Mouse (Mus musculus): ENCODE results near the gene Pcyt1a. TPM values are rescaled to one million over a fixed set of nuclear protein-coding genes. Genes with fewer than 3 reads are reported as not detected.

Gene Pcyt1a
- total and polyA plus RNA-seq, 2 experiments = 28.6 to 56.1 TPM

- Histone ChIP-seq H3K79me2 (ENCODE audit: control insufficient read depth, insufficient read depth, low read length) (no peaks in the 10 kb centered on the region), H3K27me3 (ENCODE audit: control insufficient read depth, insufficient read depth, low read length) (no peaks in the 10 kb centered on the region), H3K4me1 (ENCODE audit: control insufficient read depth, insufficient read depth, low read length) (no peaks in the 10 kb centered on the region), H3K36me3 (ENCODE audit: control insufficient read depth, insufficient read depth, low read length) (peaks cover 45% of the 10 kb centered on the region), H3K4me3 (ENCODE audit: insufficient read depth, low read depth, low read length) (no peak overlapping the region), H3K27ac (replicated peaks; ENCODE audit: insufficient read depth, low read depth, low read length) (no peak overlapping the region), H3K9ac (ENCODE audit: low read depth, low read length) (no peak overlapping the region)
- TF ChIP-seq POLR2A (IDR thresholded peaks at IDR 0.05; ENCODE audit: extremely low read depth, insufficient read depth, low read length) = no peak
- TF ChIP-seq CTCF (IDR thresholded peaks at IDR 0.05; ENCODE audit: low read depth, low read length) = no peak
- 89% methylated on average over 3 of the region's 3 CpGs for WGBS
- DNase-seq (ENCODE audit: extremely low read depth, low read depth, low spot score) = no peak
Measured at GRCm38 (mm10) chr16:32468488-32468887, 37.8 kb downstream of the Pcyt1a start.

GRCm38 (mm10) chr16:32469404-32470105 is 38.8 kb downstream of the Pcyt1a start:
- no peak overlapping the region for H3K27ac ChIP-seq (replicated peaks; ENCODE audit: insufficient read depth, low read depth, low read length)
- no peak for DNase-seq (ENCODE audit: extremely low read depth, low read depth, low spot score)
- H3K9ac ChIP-seq (ENCODE audit: low read depth, low read length) = no peak overlapping the region
- no peak overlapping the region for H3K4me3 ChIP-seq (ENCODE audit: insufficient read depth, low read depth, low read length)
- H3K4me1 ChIP-seq (ENCODE audit: control insufficient read depth, insufficient read depth, low read length) = no peaks in the 10 kb centered on the region
- no peaks in the 10 kb centered on the region for H3K27me3 ChIP-seq (ENCODE audit: control insufficient read depth, insufficient read depth, low read length)
- TF ChIP-seq POLR2A (IDR thresholded peaks at IDR 0.05; ENCODE audit: extremely low read depth, insufficient read depth, low read length) (no peak), CTCF (IDR thresholded peaks at IDR 0.05; ENCODE audit: low read depth, low read length) (no peak)
- WGBS = 70% methylated on average over 5 of the region's 5 CpGs
- peaks cover 41% of the 10 kb centered on the region for H3K36me3 ChIP-seq (ENCODE audit: control insufficient read depth, insufficient read depth, low read length)
- no peaks in the 10 kb centered on the region for H3K79me2 ChIP-seq (ENCODE audit: control insufficient read depth, insufficient read depth, low read length)

GRCm38 (mm10) chr16:32472276-32473015 is 41.7 kb downstream of the Pcyt1a start:
- DNase-seq (ENCODE audit: extremely low read depth, low read depth, low spot score) = no peak
- TF ChIP-seq CTCF (IDR thresholded peaks at IDR 0.05; ENCODE audit: low read depth, low read length) = no peak
- no peak for TF ChIP-seq POLR2A (IDR thresholded peaks at IDR 0.05; ENCODE audit: extremely low read depth, insufficient read depth, low read length)
- 81% methylated on average over 7 of the region's 7 CpGs for WGBS
- Histone ChIP-seq H3K36me3 (ENCODE audit: control insufficient read depth, insufficient read depth, low read length) (peaks cover 32% of the 10 kb centered on the region), H3K79me2 (ENCODE audit: control insufficient read depth, insufficient read depth, low read length) (no peaks in the 10 kb centered on the region), H3K4me3 (ENCODE audit: insufficient read depth, low read depth, low read length) (no peak overlapping the region), H3K9ac (ENCODE audit: low read depth, low read length) (no peak overlapping the region), H3K27me3 (ENCODE audit: control insufficient read depth, insufficient read depth, low read length) (no peaks in the 10 kb centered on the region), H3K27ac (replicated peaks; ENCODE audit: insufficient read depth, low read depth, low read length) (no peak overlapping the region), H3K4me1 (ENCODE audit: control insufficient read depth, insufficient read depth, low read length) (no peaks in the 10 kb centered on the region)

GRCm38 (mm10) chr16:32477315-32477714 is 46.6 kb downstream of the Pcyt1a start:
- Histone ChIP-seq H3K4me3 (ENCODE audit: insufficient read depth, low read depth, low read length) (no peak overlapping the region), H3K36me3 (ENCODE audit: control insufficient read depth, insufficient read depth, low read length) (peaks cover 5% of the 10 kb centered on the region; the same call in 1 of the 2 replicates), H3K4me1 (ENCODE audit: control insufficient read depth, insufficient read depth, low read length) (no peaks in the 10 kb centered on the region), H3K79me2 (ENCODE audit: control insufficient read depth, insufficient read depth, low read length) (no peaks in the 10 kb centered on the region), H3K27ac (replicated peaks; ENCODE audit: insufficient read depth, low read depth, low read length) (no peak overlapping the region), H3K27me3 (ENCODE audit: control insufficient read depth, insufficient read depth, low read length) (no peaks in the 10 kb centered on the region), H3K9ac (ENCODE audit: low read depth, low read length) (no peak overlapping the region)
- WGBS = 77% methylated on average over 6 of the region's 6 CpGs
- DNase-seq (ENCODE audit: extremely low read depth, low read depth, low spot score) = no peak
- no peak for TF ChIP-seq CTCF (IDR thresholded peaks at IDR 0.05; ENCODE audit: low read depth, low read length)
- TF ChIP-seq POLR2A (IDR thresholded peaks at IDR 0.05; ENCODE audit: extremely low read depth, insufficient read depth, low read length) = no peak

DNA sequence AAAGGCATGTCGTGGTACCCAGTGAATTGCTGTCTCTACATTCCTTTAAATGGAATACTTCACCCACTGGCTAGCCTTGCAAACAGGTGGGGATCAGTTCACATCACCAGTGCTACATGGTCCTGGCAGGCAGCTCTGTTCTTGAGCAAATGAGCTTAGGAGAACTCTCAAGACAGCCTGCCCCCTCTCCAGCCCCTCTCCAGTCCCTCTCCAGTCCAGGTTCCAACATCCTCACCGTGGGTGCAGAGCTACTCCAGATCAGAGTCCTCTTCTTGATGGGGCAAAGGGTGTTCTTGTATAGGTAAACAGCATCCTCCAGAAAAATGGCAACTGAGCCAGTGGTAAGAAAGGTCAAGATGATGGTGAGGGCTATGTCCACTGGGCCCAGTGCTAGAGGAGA is 48.7 kb downstream of the Pcyt1a start:
- no peaks in the 10 kb centered on the region for H3K79me2 ChIP-seq (ENCODE audit: control insufficient read depth, insufficient read depth, low read length)
- DNase-seq (ENCODE audit: extremely low read depth, low read depth, low spot score) = no peak
- no peaks in the 10 kb centered on the region for H3K4me1 ChIP-seq (ENCODE audit: control insufficient read depth, insufficient read depth, low read length)
- H3K27ac ChIP-seq (replicated peaks; ENCODE audit: insufficient read depth, low read depth, low read length) = no peak overlapping the region
- 77% methylated on average over 2 of the region's 2 CpGs for WGBS
- H3K9ac ChIP-seq (ENCODE audit: low read depth, low read length) = no peak overlapping the region
- H3K36me3 ChIP-seq (ENCODE audit: control insufficient read depth, insufficient read depth, low read length) = no peaks in the 10 kb centered on the region
- TF ChIP-seq POLR2A (IDR thresholded peaks at IDR 0.05; ENCODE audit: extremely low read depth, insufficient read depth, low read length) (no peak), CTCF (IDR thresholded peaks at IDR 0.05; ENCODE audit: low read depth, low read length) (no peak)
- no peaks in the 10 kb centered on the region for H3K27me3 ChIP-seq (ENCODE audit: control insufficient read depth, insufficient read depth, low read length)
- no peak overlapping the region for H3K4me3 ChIP-seq (ENCODE audit: insufficient read depth, low read depth, low read length)

GRCm38 (mm10) chr16:32484431-32484871 is 53.7 kb downstream of the Pcyt1a start:
- TF ChIP-seq POLR2A (IDR thresholded peaks at IDR 0.05; ENCODE audit: extremely low read depth, insufficient read depth, low read length) = no peak
- TF ChIP-seq CTCF (IDR thresholded peaks at IDR 0.05; ENCODE audit: low read depth, low read length) = no peak
- Histone ChIP-seq H3K9ac (ENCODE audit: low read depth, low read length) (no peak overlapping the region), H3K27ac (replicated peaks; ENCODE audit: insufficient read depth, low read depth, low read length) (no peak overlapping the region), H3K27me3 (ENCODE audit: control insufficient read depth, insufficient read depth, low read length) (no peaks in the 10 kb centered on the region), H3K4me3 (ENCODE audit: insufficient read depth, low read depth, low read length) (no peak overlapping the region), H3K79me2 (ENCODE audit: control insufficient read depth, insufficient read depth, low read length) (no peaks in the 10 kb centered on the region), H3K4me1 (ENCODE audit: control insufficient read depth, insufficient read depth, low read length) (no peaks in the 10 kb centered on the region), H3K36me3 (ENCODE audit: control insufficient read depth, insufficient read depth, low read length) (no peaks in the 10 kb centered on the region)
- DNase-seq (ENCODE audit: extremely low read depth, low read depth, low spot score) = no peak
- 72% methylated on average over 7 of the region's 7 CpGs for whole genome bisulfite sequencing

All from liver, adult 2 months (tissue).